Mouse (Mus musculus) adrenal gland (tissue): ENCODE data around the gene Morn4.
"Not testable (repeated sequence)": the region's sequence is repeated elsewhere in the genome, so short reads cannot be mapped to it uniquely, and the experiment has no call there.

Experiments used
- intact Hi-C: fragments of 180-260 bp; cut with DNase I; formaldehyde crosslinking; loops from one replicate; pipeline ENCODE4 v1.15.1; 2025

The Morn4 gene

DNA sequence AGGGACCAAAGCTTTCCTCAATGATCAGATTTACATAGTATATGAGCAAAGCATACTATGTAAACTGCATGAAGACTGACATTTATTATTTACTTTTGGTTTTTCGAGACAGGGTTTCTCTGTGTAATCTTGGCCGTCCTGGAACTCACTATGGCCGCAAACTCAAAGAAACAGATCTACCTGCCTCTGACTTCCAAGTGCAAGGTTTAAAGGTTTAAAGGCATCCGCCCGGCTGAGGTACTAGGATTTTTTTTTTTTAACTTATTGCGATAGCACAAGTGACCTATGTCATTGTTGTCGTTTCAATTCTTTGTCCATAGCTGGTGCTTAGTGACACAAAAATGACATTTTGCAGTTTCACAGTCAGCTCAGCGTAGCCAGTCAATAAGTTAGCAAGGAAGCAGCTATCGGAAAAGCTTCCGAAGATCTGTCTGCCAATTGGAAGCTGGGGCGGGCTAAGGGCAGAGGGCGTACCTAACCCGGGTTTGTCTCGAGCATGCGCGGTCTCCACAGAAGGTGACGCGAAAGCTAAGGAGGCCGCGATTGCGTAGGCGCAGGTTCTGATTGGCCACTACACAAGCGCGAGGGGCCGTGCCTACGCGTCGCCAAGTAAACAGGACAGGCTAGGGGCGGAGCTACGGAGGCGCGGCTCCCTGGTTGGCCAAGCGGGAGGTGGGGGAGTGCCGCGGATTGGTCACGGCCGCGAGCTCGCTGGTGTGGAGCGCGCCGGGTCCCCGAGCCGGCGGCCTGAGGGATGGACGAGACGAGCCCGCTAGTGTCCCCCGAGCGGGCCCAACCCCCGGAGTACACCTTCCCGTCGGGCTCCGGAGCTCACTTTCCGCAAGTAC is 3.8 kb upstream of the Morn4 start, which contains the start of gene Pi4k2a:
TSS of gene Pi4k2a (plus strand) at position 723 of the 848 bp plus-strand sequence.
- intact Hi-C loops: loop anchor here (5.0 kb wide), 1 partner anchor 37 kb away; the partner anchor contains the start of gene Avpi1

DNA sequence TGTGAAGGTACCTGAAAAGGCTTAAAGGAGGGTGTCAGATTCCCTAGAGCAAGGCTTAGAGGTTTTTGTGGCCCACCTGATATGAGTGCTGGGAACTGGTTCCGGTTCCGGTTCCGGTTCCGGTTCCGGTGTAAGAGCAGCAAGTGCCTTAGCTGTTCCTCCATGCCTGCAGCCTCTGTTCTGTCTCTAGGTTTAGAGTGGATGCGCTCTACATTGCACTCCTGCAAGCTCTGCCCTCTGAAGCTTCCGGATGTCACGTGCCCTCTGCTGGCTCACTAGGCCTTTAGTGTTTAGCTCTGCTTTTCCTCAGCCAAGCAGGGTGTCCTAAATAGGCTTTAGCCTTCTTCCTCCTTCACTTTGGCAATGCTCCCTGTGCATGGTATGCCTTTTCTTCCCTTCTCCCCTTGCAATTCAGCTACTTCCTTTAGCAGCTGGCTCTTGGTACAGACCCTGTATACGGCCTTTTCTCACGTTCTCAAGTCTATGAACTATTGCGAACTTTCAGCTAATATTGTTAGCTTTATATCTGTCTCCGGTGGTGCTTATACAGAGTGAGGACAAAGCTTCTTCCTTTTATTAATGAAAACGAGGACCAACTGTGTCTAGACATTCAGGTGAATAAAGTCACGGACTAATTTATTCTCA is 3.1 kb upstream of the Morn4 start:
- intact Hi-C loops: no loop called here

DNA sequence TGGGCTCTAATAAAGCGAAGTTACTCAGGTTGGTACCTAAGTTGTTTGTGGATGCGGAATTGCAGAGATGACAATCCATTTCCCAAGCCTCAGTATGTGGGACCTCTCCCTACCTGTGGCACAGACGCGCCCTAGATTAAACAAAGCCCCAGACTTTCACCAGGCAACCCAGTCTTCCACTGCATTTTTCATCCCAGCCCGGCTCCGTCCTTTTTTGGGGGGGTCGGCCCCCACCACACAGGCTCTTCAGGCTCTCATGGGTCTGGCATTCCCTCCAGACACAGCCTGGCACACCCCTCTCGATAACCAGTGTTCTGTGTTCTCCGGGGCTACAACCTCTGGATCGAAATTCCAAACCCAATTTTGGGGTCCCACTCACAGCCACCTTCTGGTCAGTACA is 467 bp downstream of the Morn4 start:
- intact Hi-C loops: no loop called here

DNA sequence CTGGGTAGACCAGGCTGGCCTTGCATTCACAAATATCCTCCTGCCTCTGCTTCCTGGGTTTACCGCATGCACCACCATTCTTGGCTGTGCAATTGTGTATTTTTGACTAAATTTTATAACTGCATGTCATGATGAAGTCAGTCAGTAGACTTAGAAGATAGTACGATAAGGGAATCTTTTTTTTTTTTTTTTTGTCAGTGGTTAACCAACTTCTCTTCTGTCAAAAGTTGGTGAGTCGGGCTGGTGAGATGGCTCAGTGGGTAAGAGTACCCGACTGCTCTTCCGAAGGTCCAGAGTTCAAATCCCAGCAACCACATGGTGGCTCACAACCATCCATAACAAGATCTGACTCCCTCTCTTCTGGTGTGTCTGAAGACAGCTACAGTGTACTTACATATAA is 4.5 kb downstream of the Morn4 start:
- intact Hi-C loops: not testable (repeated sequence)

DNA sequence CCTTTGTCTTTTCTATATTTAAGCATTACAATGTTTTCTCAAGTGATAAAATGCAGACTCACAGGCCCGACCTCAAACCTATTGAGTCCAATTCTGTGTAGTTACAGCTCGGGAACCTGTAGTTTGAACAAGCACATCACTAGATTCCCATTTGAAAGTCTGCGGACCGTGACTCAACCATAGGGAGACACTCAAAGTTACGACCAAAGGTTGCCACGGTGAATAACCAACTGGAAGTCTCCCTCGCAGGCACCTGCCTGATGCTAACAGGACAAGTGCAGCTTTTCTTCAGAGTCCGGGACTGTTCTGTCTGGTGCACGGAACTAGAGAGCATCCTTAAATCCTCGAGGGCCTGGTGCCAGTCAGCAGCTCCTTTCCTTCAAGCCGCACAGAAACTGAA is 5.7 kb downstream of the Morn4 start:
- intact Hi-C loops: no loop called here

DNA sequence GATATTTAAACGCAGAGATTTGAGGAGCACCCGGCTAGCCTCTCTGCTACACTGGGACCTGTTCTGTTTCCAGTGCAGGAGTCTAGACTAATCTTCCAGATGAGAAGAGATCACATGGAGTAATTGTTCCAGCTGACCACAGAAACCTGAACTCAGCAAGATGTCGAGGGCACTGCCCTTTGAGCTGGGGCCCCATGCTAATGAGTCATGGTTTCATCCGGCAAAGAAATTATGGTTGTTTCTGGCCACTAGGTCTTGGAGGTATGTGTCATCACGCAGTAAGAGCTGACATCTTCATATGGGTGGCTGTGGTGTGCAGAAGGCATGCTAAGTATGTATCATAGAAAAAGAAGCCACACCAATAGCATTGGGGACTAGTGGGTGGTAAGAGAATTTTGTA is 6.2 kb downstream of the Morn4 start:
- intact Hi-C loops: no loop called here

DNA sequence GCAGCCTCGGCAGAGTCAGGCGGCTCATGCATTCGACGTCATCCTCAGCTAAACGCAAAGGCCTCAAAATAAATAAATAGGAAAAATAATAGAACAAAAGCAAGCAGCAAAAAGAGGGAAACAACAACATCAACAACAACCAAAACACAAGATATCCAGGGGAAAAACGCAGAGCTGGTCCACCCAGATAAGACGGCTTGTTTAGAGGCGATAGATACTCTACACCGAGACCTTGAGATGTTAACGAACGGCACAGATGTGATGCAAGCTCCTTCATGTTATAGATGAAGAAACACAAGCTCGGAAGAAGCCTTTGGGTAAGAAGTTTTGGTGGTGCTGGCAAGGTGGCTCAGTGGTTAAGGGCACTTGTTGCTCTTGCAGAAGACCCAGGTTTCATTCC is 7.2 kb downstream of the Morn4 start:
- intact Hi-C loops: no loop called here

DNA sequence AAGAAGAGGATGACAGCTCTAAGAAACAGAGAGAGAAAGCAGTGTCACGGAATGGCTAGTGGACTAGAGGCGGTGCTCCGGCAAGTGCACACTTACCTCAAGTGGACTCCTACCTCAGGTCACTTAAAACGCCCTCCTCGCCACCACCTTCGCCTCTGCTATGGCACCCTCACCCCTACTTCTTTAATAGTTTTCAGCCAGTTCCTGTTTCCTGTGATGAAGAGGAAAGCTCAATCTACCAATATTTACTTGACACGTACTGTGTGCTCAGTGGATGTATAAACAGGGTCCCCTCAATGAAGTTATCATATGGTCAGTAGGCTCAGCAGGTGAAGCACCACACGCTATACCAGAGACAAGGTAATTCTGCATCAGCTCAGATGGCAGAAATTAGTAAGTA is 7.6 kb downstream of the Morn4 start:
- intact Hi-C loops: no loop called here

DNA sequence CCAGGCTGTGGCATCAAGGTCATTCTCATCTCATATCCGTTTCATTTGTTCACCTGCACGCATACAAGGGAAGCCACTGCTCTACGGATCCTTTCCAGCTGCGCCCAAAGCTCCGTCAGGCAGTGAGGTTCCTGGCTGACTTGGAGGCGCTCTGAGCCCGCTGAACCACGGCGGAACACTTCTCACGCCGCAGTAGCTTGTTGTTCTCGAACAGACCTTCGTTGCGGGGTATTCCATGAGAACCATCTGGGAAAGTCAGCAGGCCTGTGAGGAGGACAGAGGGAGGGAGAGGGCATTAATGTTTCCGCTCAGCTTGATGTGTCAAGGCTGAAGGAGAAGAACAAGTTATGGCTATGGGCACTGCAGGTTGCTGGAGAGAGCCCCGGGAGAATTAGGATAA is 10.2 kb downstream of the Morn4 start:
- intact Hi-C loops: no loop called here

DNA sequence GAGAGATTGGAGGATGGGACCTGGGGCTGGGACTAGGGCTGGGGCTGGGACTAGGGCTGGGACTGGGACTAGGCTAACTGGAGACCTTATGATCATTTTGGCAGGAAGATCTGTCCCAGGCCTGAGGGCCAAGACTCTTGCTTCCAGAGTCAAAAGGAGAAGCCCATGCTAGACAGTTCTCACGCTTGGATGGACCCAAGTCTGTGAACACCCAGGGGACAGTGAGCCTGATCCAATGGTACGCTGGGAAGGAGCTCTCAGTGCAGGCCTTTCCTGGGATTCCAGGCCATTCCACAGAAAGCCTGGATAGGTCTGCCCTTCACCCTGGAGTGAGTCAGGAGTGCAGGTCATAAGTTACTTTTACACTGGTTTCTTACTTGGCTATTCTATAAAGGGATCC is 11.1 kb downstream of the Morn4 start:
- intact Hi-C loops: no loop called here

DNA sequence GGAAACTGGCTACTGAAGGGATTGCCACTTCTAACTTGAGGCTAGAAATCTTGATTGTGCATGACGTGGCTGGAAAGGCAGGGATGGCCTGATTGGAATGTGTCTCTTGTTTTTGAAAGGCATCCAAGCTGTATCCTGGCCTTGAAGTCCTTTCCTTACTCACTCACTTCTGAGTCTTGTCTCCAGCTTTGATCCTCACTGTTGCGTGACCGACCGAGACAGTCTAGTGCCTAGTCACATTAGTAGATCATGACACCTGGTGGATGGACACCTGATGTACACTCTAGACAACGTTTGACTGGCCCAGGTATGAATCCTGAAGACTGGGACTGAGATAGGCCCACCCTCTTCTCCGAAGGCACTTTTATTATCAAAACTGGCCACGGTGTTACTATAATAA is 13.4 kb downstream of the Morn4 start:
- intact Hi-C loops: loop anchor here (5.0 kb wide), 1 partner anchor 36 kb away; the partner anchor contains the start of gene Ankrd2

DNA sequence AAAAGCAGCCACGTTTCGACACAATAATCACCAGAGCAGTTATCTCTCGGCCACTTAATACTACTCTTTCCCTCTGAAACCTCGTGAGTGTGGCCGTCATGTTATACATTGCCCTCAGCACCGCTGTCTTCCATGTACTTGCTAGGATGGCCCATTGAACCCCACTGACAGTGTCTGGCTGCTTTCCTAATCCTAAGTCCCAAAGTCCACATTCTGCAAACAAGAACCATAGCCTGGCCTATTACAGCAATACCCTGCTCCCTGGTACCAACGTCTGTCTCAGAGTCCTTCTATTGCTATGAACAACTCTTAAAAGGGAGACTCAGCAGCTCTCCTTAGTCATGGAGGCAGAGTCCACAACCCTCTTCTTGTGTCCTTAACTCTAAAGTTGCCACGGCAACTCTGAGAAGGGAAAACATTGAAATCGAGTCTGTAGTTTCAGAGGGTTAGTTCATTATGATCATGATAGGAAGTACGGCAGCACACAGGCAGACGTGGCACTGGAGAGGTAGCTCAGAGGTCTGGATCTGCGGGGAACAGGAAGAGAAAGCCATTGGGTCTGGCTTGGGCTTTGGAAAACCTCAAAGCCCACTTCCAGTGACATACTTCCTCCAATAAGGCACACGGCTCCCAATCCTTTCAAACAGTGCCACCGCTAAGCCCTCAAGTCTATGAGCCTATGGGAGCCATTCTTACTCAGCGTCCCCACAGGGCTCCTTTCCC is 14.1 kb downstream of the Morn4 start:
- intact Hi-C loops: loop anchor here (5.0 kb wide), 1 partner anchor 35 kb away; the partner anchor contains the start of gene Ankrd2

DNA sequence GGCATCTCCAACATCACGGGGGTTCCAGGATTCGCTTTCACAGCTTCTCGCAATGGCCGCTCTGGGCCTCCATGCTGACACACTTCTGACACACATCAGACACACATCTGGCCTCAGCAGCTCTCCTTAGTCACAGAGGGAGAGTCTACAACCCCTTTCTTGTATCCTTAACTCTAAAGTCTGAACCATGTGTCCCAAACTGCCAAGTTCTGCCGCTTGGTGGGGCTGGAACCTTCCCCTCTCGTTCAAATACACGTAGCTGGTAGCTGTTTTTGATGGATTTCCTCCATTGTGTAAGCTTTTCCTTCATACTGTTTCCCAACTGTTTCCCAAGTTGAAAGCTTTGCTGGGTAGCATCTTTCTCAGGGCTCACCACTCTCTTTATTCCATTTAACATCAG is 14.9 kb downstream of the Morn4 start:
- intact Hi-C loops: loop anchor here (5.0 kb wide), 1 partner anchor 34 kb away; the partner anchor contains the start of gene Ankrd2

DNA sequence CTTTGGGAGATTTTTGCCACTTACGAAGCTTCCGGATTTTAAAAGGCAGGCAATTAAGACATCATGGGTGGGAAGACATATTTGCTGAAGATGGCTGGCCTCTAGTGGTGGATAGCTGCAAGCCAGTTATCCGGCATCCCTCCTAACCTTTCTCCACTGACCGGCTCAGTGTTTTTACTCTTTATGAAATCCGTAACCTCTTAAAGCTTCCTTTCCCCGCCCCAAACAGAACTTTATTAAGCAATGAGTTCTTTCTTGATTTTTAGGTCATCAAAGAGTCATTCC is 17.0 kb downstream of the Morn4 start:
- intact Hi-C loops: no loop called here

DNA sequence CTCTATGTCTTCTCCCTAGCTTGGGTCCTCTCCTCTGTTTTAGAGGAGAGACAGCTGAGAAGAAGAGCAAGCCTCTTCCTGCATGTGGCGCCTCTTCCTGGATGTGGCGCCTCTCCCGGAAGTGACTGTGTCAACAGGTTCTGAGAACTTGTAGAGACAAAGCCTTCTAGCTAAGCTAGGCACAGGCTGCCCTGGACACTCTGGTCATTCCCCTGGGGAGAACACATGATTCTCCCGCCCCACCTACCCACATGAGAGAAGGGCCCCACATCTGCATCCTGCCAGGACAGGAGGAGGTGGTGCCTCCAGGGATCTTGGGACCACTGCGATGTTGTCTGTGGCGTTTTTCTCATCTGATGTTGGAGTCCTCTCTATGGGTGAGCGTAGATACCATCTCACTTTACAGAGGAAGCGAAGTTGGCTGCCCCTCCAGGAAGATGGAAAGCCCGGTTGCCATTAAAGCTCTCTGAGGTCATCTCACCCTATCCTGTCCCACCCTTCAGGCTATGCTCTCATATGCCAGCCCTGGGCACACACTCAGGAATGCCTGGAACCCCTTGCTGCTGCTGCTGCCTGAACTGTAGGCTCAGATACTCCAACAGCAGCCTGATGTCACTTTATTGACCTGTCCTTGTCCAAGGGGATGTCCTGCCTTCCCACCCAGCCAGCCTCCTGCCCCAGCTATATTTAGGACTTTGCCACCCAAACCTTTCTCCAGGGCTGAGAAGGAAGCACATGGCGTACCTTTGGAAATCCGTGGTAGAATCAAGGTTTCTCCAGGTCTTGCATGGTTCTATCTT is 17.5 kb downstream of the Morn4 start:
- intact Hi-C loops: no loop called here

DNA sequence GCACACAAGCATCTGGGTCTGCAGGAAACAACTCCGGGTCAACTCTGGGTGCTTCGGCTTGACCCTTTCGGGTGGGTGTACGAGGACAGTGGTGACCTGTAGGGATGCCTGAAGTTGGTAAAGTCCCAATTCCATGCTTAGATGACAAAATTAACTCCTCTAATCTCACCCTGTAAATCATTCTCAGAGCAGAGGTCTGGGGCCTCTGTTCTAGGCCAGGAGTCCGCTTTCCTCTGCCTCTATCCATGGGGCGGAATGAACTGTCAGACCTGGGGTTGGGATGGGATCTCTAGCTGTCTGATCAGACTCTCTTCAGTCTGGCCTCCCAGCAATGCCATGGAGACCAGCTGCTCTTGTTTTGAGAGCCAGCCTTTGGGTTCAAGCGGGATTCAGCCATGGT is 24.7 kb downstream of the Morn4 start:
- intact Hi-C loops: no loop called here

DNA sequence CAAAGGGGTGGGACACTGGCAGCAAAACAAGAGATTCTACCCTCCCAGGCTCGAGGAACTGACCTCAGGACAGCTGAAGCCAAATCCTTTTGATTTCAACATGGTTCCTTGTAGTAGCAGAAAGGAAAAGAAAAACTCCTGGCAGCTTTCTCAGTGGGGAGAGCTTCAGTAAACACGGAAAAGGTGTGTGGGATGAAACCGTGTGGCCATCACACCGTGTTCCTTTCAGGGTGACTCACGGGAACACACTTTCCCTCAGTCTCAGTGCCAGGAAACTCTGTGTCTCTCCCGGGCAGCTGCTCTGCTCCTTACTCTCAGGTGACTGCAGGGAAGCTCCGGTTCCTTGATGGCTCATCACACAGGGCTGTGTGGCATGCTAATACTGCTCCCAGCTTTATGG is 27.7 kb downstream of the Morn4 start:
- intact Hi-C loops: no loop called here

DNA sequence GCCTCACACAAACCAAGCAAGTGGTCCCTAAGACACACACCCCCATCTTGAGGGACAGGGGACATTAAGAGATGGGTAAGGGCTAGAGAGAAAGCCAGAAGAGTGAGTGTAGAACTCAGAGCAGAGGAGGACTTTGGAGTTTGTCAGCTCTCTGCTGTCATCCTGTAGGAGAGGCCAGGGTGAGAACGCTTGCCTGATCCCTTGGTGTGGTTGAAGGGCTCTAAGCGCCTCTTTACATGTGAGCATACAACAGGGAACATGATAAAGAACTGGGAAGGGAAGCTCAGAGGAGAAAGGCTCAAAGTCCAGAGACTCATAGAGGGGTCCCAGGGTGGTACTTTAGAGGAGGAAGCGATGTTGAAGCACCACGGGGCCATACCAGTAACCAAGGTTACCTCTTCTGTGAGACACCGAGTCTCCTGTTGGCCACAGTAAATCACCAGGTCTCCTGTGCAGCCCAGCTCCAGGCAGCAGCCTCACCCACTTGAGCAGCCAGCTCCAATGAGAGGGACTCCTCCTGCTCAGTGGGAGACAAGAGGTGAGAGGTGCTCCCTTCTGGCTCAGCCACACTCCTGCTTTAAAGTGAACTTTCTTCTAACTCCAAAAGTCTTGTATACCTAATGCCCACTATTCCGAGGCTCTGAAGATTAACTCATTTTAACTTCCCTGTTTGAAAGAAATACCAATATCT is 29.3 kb downstream of the Morn4 start:
- intact Hi-C loops: no loop called here

DNA sequence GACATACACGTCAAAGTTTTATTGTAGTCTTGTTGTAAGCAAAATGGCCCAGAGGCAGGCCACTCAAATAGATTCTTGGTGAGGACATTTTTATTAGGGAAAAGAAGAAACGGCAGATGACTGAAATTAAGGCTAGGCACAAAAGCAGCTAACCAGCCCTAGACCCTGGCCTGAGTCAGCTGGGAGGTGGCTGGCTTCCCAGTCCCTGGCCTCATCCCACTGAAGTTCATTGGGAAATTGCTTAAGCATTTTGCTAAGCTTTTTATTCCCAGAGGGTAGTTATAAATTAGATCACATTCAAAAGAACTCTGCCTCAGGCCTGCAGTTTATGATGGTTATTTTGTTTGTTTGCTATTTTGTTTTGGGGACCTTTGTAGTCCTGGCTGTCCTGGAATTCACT is 30.3 kb downstream of the Morn4 start:
- intact Hi-C loops: no loop called here

DNA sequence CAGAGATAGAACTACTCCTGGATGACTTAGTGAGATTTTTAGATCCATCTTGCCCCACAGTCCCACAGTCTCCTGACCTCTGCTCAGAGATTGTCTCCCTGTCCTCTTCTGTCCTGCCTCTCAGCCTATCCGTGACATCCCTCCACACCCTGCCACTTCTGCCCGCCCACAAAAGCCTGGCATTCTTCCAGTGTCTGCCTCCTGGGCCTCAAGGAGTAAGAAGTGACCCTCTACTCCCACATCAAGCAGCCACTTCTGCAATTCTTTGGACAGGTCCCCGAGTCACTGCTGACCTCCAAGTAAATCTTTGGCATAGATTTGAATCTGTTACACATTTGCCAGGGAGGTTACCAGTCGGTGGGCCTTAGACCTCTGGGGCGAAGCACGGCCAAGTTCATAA is 31.9 kb downstream of the Morn4 start:
- intact Hi-C loops: no loop called here

DNA sequence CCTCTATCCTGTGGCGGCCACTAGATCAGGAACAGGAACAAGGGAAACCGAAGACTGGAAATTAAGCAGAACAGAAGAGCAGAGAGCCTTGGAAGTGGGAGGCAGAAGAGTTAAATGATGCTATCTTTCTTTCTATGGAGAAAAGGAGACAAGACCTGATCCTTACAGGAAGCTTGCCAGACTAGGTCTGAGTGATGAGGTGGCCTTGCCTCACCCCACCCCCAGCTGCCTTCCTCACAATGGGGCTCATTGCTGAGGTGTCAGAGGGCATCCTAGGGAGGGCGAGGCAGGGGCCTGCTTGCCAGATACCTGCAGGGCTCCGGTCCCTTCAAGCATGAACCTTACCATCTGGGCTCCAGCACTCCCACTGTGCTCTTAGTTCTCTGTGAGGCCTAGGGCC is 34.2 kb downstream of the Morn4 start, which contains the start of gene 4933411K16Rik:
TSS of gene 4933411K16Rik (plus strand) at position 301 of the 400 bp plus-strand sequence.
- intact Hi-C loops: no loop called here
